Mouse (Mus musculus): Measurements from ENCODE around the gene Ddx3x. TPM values are rescaled to one million over a fixed set of nuclear protein-coding genes. Genes with fewer than 3 reads are reported as not detected.
"Not testable (repeated sequence)": the region's sequence is repeated elsewhere in the genome, so short reads cannot be mapped to it uniquely, and the experiment has no call there.

Gene Ddx3x
- 100 to 1,000 TPM; 146 to 229 (median 193) TPM for total RNA-seq (2022)

DNA sequence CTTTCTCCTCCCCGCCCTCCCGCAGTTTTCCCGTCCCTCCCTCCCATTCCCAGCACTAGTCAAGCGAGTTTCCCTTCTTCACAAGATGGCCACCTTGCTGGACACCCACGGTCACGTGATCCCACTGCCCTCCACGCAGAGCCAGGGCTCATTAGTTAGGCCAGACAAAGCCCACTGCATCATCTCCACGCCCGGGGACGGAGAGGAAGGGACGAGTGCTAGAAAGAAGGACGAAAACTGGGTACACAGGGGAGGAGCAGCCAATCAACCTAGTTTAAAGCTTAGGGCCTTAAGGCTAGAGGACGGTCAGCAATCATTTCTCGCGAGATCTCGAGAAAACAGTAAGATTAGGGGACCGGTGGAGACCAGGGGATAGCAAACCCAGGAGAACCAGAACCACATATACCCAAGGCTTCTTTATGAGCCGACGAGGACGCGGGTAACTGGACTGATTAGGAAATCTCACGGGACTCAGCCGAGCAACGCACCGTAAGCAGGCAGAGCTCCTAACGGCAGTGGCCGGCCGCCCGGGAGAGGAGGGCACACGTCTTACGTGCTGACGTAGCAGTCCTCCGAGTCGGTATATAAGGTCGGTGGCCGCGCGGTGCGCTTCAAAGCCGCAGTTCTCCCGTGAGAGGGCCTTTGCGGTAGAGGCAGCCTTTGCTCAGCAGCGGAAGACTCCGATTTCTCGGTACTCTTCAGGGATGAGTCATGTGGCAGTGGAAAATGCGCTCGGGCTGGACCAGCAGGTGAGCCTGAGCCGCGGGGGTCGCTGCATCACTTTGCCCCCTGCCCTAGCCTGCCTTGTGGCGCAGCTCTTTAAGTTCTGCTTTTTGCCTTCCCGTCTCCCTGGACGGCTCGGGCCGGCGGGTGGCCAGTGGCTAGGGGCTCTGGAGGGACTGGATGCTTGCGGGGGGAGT, at the start of gene Ddx3x:
Ddx3x (plus strand) TSS at position 562 of the 920 bp plus-strand sequence.
- DNase-seq (ENCODE audit: low spot score in 2 of 2), result peak; percentile 86 to 94

DNA sequence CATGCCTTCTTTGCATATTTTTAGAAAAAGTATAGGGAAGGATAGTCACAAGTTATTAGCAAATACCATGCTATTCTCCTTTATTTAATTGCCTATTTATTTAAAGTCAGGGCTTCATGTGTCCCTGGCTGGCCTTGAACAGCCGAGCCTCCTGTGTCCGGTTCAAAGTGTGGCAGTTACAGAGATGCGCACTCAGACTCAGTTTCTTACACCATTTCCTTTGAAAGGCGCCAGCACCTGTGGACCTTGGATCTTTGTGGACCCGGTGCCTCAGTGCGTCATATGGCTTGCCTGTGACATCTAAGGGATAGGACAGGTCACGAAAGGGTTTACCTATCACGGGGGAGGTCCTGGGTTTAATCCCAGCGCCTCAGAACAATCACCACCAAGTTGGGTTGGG, 49.5 kb upstream of the Ddx3x start:
- no peak for DNase-seq (ENCODE audit: low spot score in 2 of 2)

DNA sequence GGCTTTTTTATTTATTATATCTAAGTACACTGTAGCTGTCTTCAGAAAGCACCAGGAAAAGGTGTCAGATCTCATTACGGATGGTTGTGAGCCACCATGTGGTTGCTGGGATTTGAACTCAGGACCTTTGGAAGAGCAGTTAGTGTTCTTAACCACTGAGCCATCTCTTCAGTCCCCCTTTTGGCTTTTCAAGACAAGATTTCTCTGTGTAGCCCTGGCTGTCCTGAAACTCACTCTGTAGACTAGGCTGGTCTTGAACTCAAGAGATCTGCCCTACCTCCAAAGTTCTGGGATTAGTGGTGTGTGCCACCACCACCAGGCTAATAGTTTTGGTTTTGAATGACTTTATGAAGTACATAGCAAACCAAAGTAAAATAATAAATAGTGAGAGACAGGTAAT, 47.9 kb upstream of the Ddx3x start:
- DNase-seq (ENCODE audit: low spot score in 2 of 2), result not testable (repeated sequence)

DNA sequence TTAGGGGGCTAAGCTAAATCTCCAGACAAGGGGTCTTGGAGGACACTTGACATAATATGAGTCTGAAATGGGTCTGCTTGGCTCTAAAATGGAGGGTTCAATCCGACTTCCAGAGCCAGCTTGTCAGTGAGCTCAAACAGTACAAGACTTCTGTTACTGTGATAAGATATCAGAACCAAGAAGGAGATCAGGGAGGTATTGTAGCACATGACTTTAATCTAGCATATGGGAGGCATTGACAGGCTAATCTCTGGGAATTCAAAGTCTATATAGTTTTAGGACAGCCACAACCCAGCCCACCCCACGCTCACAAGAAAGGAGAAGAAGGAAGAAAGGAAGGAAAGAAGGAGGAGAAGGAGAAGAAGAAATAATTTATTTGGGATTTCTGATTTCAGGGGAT, 47.1 kb upstream of the Ddx3x start:
- no peak for DNase-seq (ENCODE audit: low spot score in 2 of 2)

DNA sequence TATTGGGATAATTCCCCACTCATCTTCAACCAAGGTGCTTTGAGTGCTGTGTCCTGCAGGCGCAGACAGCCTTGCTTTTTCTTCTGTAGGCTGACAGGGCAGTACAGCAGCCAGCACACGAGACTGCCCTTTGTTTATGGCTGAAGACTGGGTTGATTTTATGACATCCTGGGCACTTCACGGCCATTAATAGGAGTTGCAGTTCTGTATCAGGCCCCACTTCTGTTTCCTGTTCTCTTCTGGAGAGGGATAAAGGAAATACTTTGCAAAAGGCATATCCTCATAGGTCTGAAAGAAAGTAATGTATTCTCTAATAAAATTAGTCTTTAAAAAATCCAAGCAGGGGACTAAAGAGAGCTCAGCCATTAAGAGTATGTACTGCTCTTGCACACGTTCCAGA, 46.1 kb upstream of the Ddx3x start:
- no peak for DNase-seq (ENCODE audit: low spot score in 2 of 2)

DNA sequence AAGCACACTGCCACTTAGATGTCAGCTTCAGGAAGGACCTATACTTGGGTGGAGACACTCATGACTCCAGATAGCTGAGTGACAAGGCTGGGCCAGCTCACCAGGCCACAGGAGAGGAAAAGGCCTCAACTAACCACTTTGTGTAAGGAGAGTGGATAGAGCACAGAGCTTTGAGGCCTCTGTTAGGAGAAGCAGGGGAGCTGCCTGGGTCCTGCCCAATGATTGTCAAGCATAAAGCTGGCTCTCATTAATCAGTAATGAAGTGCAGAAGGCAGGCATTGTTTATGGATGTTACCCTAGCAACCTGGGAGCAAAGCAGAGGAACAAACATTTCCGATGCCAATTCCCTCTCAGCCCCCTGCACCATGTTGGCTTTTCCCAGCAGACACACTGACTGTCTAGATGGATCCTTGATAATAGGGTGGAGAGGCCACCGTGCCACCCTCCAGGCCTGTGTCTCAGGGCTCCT, 44.6 kb upstream of the Ddx3x start:
- peak in 1 of 2 experiments; percentile 5 for DNase-seq (ENCODE audit: low spot score in 2 of 2)

DNA sequence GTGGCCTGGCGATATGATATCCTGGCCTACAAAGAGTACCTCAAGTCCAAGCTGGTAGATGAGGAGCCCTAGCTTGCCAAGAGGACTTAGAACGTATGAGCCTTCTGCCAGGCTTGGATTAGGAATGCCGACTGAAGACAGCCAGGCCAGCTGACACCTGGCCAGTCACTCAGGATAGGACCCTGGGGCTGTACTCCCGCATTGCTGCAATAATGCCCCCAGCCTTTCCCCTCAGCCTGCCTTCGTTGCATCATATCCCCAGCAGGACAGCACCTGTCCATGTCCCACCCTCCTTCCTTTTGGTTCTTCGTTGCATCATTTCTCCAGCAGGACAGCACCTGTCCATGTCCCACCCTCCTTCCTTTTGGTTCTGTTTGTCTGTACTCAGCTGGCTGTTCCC, 41.3 kb upstream of the Ddx3x start:
- DNase-seq (ENCODE audit: low spot score in 2 of 2), result no peak

DNA sequence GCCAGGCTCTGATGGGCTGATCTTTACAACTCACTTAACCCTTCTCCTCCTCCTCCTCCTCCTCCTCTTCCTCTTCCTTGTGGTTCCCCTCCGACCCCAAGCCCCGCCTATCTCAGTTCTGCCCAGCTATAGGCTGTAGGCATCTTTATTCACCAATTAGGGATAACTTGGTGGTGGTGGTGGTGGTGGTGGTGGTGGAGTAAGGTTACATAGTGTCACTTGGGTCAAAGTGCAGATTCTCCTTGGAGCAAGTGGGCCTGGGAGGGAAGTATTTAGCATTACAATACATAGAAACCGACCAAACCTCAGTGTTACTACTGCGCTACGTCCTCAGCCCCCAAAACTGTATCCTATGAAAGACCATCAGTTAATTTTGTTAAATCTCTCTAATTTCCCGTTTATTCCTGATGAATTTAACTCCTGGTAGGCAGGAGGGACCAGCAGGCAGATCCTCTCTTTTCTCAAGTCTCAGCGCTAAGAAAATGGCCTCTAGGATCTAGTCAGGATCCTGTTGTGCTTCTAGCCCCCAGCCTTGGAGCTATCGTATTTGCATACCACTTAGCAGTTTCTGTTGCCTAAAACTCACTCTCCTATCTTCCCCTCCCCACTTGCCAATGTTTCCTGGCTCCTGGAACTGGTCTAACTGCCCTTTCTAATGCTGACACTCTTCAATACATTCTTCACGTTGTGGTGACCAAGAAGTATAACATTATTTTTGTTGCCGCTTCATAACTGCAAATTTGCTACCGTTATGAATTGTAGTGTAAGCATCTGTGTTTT, 39.9 kb upstream of the Ddx3x start:
- no peak for DNase-seq (ENCODE audit: low spot score in 2 of 2)

DNA sequence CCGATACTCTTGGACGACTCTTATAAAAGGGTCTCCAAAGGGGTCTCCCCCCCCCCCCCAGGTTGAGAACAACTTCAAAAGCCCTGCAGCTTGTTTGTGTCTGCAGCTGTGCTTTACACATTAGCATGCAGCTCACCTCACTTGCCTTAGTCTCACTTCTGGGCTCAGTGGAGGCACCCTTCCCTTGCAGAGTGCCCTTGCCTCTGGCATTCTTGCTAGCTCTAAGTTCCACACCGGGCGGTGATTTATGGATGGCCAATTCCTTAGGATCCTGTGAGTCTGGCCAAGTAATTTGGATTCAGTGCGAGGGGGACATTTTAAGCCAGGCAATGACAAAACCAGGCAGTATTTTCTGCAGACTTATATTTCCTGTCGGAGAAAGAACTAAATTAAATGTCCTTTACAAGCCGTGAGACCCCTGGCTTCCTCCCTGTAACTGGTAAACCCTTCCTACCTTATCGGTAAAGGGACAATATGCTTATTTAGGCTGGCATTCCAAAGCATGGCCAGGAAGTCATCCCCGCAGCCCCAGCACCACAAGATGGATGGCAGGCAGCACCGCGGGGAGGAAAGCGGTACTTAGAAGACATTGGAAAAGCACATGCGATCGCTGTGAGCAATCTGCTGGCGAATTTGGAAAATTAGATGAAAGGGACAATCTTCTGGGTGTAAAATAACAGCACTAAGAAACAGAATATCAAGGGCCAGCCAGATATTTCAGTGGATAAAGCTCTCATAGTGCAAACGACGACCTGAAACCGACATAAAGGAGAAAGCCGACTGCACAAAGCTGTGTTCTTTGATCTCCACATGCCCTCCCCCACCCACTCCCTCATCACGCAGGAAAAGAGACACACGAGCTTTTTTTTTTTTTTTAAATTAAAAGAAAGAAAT, 39.1 kb upstream of the Ddx3x start:
- DNase-seq (ENCODE audit: low spot score in 2 of 2), result peak in 1 of 2 experiments; percentile 8

DNA sequence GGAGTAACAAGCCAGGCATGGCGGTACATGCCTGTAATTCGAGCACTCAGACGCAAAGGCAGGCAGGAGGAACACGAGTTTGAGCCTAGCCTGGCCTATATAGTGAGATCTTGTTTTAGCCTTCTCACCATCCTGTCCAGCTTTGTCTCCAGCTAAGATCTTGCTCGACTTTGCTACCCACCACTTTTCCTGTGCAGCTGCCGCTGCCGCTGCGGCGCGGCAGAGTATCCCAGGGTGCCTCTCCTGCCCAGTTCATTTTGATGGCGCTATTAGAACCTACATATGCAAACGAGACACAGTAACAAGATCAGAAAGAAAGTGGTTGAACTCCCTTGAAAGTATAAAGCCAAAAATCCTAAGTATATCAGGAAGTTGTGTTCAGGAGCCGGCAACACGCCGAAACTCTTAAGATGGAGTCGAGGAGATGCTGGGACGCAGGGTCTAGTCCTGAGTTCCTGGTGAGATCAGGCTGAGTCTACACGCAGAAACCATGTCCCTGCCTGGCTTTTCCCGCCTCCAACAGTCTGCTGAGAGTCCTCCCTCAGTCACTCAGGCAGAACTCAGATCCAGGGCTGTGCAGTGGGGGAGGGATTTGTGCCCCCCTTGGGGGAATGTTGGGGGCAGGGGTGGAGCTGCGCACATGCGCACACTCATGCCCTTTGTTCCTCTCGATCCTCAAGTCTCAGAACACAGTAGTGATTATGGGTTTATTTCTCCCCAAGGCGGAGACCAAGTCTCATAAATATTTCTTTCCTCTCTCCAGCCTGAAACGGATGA, 38.3 kb upstream of the Ddx3x start:
- DNase-seq (ENCODE audit: low spot score in 2 of 2), result peak; percentile 73 to 86

DNA sequence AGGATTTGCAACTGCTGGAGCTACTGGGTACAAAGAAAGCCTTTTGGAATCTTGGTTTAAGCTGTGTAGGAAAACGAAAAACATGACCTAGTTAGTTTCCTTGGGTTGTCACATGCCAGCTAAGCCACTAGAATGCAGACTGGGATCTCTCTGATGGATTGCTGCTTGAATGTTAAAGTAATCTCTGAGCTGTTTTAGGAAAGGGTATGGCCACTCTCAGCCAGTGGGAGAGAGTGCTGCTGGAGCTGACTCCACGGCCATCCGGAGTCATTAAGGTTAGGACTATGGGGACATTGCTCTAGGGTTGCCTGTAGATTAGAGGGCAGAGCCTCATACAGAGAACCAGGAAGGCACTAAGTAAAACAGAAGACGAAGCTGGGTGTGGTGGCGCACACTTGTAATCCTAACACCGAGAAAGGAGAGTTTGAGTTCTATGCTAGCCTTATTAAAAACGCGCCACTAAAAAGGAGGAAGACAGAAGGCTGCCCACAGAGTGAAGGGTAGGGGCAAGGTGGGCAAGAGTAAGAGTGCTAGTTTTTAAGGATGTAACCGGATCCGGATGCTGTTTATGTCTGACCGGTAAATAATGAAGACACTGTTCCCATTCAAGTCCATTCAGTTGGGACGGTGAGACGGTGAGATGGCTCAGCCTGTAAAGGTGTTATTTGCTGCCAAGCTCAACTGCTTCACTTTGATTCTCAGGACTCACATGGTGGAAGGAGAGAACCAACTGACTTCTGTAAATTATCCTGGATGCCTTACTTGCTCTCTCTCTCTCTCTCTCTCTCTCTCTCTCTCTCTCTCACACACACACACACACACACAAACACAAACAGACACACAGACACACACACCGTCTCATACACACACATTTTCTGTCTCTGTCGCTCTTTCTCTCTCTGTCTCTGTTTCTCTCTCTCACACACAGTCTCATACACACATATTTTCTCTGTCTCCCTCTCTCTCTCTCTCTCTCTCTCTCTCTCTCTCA, 37.3 kb upstream of the Ddx3x start:
- peak in 1 of 2 experiments; percentile 11 for DNase-seq (ENCODE audit: low spot score in 2 of 2)

DNA sequence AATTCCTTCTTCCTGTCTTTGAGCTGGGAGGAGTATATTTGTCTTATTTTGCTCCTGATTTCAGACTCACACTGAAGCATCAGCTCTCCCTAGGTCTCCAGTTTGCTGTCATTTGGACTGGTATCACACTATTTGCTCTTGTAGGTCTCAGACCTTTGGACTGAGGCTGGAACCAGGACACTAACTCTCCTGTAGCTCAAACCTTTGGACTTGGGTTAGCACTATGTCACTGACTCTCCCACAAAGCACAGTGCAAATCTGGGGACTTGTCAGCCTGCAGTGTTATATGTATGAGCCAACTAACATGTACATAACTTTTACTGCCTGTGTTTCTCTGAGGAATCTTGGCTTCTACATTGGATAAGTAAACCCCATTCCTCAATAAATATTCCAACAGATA, 36.2 kb upstream of the Ddx3x start:
- DNase-seq (ENCODE audit: low spot score in 2 of 2), result no peak

DNA sequence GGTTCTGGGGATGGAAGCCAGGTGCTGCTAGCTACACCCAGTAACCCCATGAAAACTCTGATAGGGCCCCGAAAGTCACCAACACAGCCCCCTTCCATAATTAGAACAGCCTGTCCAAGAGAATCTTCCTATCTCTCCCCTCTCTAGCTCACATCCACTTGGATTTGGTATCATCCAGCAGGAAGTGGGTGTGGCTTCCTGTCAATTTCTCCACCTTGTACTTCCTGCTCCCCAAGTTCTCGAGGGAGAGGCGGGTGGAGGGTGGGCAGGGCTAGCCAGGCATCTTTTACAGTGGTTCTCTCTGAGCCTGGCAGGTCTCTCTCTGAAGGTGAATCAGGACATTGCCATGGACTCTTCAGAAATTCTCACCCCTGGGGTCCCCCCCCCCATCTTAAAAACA, 35.7 kb upstream of the Ddx3x start:
- DNase-seq (ENCODE audit: low spot score in 2 of 2), result no peak

DNA sequence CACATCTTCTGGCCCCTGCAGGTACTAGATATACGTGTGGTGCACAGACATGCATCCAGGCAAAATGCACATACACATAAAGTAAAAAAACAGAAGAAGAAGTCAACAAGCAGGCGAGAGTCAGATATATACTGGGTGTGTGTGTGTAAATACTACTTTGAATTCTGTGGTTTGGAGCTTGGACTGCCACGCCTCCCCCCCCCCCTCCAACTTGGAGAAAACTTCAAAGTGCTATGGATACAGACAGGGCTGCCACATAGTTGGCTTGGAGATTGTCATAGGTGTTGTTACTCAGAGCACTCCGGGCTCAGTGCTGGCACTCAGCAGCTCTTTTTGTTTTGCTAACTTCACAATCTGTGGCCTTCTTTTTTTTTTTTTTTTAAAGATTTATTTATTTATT, 29.1 kb upstream of the Ddx3x start:
- no peak for DNase-seq (ENCODE audit: low spot score in 2 of 2)

DNA sequence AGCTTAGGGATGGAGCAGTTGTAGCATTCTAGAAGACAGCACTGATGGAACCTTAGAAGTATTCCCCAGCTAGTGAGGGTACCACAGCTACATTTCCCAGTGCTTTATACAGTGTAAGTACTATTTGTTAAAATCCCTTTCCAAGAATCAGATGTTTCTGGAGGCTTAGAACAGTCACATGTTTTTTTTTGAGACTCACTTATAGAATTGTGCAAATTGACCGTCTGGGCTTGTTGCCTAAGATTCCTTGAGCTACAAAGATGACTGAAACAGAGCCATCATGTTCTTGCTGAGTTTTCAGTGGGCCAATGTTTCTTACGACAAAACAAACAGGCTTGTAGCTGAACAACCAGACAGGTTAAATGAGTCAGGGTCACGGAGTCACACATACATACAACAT, 26.5 kb upstream of the Ddx3x start:
- DNase-seq (ENCODE audit: low spot score in 2 of 2), result no peak

DNA sequence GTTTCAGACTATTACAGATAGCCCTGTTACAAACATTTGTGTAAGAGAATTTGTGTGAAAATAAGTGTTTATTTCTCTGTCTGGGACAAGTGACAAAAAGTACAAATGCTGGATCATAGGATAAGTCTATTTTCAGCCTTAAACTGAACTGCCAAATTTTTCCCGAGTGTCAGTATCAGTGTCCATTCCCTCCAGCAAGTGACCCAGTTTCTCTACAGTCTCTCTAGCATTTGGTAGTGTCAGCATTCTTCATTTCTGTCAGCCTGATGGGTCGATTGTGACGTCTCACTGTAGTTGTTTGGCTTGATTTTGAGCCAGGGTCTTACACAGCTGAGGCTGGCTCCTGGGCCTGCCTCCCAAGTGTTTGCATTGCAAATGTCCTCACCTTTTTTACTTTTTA, 17.4 kb upstream of the Ddx3x start:
- DNase-seq (ENCODE audit: low spot score in 2 of 2), result no peak

DNA sequence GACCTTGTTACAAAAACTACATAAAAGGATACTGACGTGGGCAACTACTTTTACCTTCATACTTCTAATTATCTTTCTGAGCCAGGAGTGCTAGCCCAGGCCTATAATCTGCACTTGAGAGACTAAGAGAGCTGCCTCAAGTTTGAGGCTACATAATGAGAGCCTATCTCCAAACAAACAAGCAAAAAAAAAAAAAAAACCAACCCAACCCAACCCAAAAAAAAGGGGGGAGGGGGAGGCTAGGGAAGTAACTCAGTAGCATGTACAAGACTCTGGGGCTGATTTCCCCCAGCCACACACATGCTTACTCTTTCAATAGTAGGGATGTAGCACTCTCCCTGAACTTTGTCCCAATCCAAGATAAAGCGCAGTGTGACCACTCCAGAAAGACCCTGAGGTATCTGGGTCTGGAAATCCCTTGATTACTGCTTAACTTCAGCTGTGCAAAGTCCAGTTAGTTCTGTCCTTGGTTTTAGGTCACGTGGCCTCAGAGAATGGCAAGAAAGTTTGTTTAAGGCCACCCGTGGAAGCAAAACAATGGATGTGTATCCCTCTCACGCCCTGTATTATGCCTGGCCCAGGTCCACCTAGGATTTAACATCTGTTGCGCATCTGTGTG, 5.1 kb upstream of the Ddx3x start:
- DNase-seq (ENCODE audit: low spot score in 2 of 2), result no peak

DNA sequence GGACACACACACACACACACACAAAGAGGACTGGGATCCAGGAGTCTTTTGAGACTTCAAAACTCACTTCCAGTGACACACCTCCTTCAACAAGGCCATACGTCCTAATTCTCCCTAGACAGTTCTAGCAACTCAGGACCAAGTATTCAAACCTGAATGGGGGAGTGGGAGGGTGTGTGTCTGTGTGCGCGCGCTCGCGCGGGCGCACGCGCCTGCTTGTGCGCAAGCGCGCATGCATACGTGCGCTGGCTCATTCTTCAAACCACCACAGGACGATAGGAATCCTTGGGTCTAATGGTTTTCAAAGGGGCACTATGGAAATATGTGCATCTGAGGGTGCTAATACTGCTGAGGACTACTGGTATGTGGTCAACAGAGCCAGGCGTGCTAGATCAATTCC, 1.8 kb upstream of the Ddx3x start:
- DNase-seq (ENCODE audit: low spot score in 2 of 2), result no peak

DNA sequence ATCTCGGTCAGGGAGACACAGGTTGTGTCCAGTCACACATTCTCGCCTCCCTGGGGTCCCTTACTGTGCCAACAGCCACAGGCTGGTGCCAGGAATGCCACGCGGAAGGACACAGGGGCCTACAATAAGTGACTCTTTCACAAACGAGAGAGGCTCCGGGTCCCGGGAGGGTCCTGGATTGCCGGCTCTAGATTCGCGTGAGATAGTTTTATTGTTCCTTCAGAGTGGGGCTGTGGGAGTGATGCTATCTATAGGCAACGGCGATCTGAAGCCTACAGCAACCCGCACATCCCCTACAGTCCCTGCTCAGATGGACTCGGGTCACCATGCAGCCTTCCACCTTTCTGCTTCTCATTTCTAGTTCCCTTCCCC, 747 bp upstream of the Ddx3x start:
- DNase-seq (ENCODE audit: low spot score in 2 of 2), result peak; percentile 26 to 49
